Mouse (Mus musculus) kidney, postnatal 4 days (tissue): ENCODE data around the gene Pcca.

Experiments used
- DNase-seq, 2 experiments: peaks; one replicate each; pipeline ENCODE4 v3.0.0; 2021; ENCODE audit warnings: mixed read lengths in 2 of 2

Pcca gene

DNA sequence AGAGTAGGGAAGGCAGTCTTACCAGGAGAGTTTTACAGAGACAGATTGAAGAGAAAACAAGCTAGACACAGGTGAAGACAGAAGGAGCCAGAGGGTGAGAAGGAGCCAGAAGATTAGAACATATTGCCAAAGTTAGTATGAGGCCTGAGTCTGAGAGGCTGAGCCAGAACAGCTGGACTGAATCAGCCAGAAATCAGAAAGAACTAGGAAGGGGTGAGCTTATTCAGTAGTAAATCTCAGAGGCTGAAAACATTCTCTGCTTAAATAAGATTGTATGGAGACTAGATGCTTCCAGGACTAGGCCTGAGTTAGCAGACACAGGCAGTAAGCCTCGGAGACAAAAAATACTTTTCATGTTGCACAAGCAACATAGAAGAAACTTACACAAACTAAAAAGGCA, 325.7 kb downstream of the Pcca start:
- peak in 1 of 2 experiments; percentile 22 for DNase-seq

DNA sequence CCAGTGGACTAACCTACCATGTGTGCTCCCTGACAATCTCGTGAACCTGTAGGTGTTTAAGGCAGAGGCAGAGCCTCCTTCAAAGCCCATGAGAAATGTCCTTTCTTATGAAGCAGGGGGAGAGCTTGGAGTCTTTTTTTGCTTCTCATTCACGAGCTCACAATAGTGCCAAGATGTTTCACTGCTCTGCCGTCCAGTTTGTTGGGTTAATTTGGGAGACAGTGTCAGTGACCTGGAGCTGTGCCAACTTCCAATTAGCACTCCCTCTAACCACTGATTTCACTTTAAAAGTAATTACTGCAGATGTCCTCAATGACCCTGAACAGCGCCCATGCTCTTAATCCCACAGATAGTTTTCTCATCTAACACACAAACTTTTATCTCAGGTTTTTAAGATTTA, 328.5 kb downstream of the Pcca start:
- DNase-seq = peak; percentile 18 to 27

DNA sequence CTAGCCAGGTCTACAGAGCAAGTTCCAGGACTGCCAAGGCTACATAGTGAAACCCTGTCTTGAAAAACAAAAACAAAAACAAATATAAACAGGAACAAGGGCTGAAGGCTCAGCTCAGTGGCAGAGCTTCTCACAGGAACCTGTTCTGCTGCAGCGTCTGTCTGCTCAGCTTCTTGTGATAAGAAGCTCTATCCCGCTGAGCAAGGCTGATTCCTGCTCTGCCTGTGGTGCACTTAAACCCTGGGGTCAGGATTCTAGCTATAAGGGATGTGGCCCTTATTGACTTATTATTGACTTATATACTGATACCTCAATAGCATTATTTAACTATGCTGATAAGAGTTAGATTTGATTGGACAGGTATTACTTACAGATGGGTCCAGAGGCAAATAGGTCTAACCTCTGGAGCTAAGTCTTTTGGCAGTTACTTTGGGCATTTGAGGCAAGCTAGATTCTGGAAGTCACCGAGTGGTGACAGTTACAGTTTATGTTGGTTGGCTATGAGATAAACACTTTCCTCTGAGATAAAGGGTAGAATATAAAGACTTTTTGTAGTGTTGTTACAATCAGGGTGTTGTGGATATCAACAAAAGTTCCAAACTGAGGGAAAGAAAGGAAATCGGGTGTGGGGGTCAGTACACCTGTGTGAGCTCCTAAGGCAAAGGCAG, 331.5 kb downstream of the Pcca start:
- DNase-seq = no peak

DNA sequence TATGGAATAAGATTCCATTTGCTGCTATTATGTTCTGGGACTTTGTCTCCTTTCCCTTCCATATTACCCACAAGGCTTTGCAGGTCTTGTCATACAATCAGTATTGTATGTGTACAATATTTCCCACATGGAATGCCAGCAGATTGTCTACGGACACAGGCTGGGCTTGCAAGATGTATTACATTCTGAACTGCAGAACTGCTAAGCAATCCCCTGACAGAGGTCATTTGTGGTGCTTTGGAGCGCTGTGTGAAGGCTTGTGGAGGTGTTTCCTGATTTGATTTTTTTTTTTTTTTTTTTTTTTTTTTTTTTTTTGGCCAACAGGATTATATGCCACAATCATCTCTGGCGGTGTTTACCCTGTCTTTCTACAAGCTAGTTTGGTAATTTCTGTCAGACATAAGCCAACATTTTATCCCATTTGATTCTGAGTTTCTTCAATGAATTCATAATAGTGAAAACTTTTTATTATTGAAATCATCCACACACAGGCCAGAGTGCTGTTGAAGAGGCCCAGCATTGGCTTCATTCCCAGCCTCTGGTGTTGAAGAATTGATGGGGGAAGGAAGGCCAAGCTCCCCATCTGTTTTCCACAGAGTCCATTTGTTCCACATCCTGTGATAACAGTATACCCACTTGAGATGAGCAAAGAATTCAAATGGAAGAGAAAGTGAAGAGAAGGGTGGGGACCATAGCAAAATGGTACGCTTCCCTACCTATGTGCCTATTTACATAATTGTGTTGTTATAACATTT, 333.6 kb downstream of the Pcca start:
- peak; percentile 33 to 49 for DNase-seq

DNA sequence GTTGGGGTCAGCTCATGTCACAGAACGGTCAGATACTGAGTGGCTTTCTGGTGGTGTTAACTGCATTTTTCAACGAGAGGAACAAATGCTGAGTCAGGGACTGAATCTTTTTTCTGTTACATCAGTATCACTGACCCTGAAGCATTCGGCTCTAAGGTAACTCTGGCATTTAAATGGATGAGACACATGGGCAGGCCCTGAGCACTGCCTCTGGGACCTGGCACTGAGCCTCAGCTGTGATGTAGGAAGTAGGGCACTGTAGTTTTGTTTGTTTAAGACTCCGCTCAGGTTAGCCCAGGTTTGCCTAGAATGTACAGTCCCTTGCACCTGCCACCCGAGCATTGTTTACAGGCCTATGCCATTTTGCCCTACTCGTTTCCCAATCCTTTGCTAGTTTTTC, 335.7 kb downstream of the Pcca start:
- DNase-seq = no peak

DNA sequence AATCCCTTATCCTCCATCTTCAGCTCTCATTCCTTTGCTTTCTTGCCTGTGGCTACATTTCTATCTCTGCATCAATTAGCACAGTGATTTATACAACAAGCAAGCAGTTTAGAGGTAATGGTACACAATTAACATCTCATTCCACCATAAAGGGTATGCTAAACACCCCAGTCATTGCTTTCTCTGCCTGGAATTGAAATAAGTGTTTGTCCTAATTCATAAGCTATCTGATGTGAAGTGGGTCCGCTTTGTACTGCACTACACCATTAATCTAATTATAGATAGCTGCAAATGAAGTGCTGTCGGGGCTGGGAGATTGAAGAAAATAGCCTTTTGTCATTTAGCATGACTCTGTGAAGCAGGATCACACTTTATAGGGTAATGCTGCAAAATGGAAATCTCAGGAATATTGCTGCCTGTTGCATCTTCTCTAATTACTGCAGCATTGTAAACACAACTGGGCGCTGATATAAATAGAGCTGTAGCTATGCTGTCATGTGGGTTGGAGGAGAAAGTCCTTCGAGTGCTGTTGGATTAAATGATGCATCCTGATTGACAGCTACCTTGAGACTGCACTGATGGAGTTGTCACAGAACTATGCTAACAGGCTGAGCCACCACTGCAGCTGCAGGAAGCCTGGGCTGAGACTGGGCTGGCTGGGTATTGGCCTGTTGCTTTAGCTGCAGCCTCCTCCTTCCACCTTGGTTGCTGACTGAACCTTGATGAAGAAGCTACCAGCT, 337.9 kb downstream of the Pcca start:
- no peak for DNase-seq

DNA sequence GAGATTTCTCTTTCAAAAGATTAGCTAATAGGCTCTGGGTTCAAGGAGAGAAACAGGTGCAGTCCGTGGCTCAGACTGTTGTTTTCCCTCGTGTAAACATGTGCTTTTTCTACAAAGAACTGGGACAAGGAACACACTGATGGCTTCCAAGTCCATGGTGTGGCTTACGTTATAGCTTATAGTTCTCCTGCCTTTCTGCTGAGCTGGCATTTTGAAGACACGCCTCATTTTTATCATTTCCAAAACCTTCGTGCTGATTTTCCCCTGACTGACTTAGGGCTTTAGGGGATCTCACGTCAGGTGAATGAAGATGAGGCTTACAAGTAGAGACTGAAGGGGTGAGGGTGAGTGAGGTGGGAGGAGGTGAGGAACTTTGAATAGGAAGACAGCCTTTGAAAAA, 338.5 kb downstream of the Pcca start:
- DNase-seq = no peak

DNA sequence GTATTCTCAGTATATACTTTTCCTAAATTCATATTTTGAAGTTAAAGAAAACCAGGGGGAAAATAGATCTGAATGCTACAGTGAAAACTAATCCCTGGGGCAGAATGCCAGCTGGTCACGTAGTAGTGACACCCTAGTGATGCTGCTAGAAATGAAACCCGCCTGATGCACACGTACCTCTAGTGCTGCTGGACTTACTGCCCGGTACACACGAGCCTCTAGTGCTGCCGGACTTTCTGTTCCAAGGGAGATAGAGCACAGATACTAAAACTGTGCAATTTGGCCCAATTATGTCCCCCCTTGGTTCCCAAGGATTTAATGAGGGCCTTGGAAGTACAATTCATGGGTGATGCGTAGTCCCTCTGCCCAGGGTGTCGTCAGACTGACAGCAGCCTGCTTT, 340.9 kb downstream of the Pcca start:
- DNase-seq = no peak

DNA sequence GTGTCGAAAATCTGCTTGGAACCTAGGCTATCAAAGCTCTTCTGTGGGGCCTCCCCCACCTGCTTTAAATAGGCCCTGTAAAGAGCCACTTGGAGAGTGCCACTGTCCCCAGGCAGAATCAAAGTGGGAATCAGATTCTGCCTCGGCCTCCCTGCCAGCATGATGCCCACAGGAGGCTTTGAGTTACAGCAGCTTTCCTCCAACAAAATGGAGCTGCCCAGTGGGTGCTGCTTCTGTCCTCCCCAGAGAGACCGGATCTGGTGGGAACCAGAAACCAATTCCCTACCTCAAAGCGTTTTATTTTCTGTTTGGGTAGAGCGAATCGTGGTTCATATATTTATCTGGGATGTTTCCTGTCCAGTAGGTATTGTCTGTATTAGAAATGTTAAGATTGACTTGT, 341.5 kb downstream of the Pcca start:
- no peak for DNase-seq

DNA sequence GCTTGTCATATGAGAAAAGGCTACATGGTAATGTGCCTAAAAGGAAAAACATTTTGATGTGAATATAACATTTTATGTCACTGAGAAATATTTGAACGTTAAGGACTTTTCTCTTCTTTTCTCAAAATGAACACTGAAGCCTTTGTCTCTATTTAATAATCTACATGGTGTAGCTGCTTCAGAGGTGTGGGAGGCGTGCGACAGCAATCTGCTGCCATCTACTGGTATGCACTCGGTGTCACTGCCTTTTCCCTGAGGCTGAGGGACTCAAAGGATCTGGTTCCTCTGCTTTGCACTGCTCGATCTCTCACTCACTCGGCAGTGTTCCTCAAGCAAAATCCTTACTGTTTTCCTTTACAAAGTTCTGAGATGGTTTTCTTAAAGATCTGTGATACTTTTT, 342.0 kb downstream of the Pcca start:
- peak; percentile 84 to 86 for DNase-seq

DNA sequence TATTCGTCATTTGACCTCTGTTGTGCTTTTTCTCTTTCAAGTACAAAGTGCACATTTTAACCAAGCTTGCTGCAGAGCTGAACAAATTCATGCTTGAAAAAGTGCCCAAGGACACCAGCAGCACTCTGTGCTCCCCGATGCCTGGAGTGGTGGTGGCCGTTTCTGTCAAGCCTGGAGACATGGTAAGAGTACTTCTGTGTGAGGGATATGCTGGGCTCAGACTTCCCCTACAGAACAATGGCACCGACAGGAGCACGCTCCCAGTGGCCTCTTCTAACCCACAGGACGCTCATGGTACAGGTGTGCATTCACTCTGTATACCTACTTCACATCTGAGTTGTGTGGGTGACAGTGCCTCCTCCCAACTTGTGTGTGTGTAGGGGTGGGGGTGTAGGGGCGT, 342.6 kb downstream of the Pcca start:
- DNase-seq = no peak

DNA sequence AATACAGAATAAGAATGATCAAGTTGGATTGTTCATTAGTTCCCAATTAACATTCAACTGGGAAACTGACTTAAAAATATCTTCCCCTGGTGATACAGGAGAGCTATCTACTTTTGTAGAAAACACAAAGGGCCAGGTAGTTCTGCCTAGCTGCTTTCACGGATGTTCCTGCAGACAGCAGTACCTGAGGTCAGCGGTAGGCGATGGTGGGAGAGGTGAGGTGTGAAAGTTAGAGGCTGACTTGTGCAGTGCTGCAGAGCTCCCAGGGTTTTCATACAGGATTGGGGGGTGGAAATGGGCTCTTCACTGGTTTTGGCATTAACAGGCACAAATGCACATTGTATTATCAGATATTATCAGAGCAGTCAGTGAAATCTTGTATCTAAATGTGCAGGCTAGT, 343.7 kb downstream of the Pcca start:
- DNase-seq = no peak

DNA sequence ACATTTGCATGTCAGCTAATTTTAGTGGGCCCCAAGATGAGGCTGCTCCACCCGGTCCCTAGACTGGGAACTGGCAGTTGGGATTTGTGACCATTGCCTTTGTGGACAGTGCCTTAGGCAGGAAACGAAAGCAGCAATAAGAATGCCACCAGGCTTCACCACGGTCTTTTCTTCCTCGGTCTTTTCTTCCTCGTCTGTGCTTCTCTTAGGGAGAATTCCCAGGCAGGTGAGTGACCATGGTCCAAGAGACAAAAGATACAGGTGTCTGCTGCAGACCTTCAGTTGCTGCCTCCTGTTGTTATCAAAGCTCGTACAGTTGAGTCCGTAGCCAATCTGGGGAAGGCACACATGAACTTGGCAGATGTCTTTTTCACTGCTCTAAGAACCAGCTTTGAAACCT, 346.2 kb downstream of the Pcca start:
- no peak for DNase-seq

DNA sequence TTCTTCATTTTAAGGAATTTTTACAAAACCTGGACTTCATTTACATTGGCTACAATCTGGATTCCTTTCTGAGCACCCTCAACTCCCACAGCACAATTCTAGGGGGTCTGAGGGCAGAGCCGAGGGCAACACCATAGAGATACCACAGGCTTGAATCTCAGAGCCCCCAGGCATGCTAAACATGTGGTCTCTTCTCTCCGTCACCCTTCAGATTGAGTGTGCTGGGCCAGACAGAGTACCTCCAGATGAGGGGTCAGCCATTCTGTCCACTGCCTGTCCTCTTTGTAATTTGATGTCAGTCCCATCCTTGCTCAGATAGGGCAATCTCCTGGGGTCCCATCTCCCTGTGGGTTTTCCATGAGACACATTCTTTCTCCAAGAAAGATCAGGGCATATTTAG, 347.6 kb downstream of the Pcca start:
- DNase-seq = no peak

DNA sequence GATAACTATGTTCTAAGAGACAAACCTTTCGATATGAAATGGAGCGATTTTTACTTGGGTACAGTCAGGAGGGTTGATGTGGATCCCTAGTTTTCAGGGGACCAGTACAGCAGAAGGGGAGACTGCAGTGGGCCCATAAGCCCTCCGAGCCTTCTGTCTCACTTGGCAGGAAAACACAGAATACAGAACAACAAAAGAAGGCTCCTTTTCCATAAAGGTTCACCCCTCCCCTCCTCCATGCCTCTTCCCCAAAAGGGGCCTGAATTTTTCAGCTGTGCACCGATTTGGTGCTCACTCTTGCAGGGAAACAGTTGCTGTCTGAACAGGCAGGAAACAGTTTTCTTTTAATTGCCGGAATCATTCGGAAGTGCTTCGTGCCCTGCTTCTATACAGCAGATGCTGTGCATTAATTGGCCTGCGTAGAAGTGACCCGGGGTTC, 348.1 kb downstream of the Pcca start:
- no peak for DNase-seq

DNA sequence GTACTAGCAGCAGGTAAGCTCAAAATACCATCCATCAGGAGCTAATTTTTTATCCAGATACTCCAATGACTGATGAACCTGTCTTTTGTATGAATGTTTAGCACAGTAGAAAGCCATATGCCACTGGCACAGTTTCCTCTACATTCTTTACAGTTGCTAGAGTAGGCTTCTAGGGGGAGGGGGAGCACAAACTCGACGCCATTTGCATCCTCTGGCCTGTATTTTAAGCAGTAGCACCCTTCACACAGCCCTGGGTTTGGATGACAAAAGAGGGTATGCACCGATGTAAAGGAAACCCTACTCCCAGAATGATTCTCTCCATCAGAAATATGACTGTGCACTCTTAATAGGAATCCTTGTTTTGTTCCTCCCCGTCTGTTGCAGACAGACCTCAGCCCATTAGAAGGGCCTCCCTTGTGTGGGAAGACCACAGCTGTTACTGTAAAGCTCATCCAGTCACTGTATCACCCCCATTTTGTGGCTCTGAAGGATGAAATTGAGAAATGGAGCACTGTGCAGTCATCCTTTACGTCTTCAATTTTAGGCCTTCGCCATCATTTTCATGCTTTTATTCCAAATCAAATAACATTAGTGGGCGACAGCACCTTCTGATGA, 348.8 kb downstream of the Pcca start:
- no peak for DNase-seq

DNA sequence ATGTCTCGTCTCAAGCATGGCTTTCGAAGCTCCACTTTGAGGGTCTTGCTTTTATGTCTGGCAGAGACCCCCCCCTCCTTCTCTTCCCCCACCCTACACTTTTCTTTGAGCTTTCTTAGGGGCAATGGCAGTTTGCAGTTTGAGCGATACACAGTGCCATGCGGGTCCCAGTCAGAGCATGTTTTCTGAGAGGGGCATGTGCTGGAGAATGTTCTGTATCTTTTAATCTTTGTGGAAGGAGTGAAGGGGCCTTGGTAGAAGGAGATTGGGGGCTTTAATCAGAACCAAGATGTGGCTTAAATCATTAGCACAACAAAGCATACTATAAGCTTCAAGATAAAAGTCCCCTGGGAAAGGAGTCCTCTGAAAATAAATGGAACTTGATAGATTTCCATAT, 349.3 kb downstream of the Pcca start:
- no peak for DNase-seq

DNA sequence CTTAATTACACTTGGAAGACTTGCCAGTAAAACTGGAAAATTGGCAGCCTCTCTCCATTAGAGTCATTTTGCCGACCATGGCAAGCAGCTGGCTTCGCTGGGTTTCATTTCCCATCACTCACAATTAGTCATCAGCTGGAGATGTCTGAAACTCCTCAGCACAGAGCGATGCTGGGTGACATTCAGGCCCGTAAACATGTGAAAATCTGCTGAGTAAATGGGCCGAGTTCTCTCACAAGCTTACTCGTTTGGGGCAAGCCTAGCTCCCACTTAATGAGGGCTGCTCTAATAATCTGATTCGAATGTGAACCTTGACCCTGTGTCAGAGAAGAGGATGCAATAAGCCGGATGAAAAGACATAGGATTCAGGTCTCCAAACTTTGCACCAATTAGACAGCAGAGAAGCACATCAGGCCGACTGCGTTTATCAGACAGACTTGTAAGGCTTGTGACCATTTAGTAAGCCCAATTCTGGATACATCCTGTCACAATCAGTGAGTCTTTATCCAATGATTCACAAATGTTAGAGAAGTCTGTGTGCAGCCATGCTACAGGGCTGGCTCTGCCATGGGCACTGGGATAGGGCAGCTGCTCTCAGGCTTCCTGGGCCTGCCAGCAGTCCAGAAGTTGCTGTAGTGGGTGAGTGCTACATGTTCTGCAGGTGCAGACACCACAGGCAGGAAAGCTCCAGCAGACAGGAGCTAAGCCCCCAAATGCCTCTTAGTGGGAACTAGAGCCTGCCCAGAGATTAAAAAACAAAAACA, 349.9 kb downstream of the Pcca start:
- peak; percentile 20 to 35 for DNase-seq

DNA sequence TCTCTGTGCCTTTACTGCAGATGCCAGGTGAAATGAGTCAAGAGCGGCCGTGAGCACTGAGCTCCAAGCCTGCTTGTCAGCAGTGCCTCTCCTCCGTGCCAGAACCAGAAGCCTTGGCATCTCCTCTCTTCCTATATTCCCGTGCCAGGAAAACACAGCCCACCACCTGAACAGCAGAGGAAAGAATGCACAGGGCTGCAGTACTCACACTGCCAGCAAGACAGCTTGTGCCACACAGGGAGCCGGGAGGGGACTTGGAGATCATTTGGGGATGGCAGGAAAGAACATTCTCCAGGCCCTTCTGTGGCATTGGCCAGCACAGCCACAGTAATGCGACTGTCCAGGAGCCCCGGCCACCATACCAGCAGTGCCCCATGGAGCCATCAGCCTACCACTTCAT, 351.8 kb downstream of the Pcca start:
- DNase-seq = no peak

DNA sequence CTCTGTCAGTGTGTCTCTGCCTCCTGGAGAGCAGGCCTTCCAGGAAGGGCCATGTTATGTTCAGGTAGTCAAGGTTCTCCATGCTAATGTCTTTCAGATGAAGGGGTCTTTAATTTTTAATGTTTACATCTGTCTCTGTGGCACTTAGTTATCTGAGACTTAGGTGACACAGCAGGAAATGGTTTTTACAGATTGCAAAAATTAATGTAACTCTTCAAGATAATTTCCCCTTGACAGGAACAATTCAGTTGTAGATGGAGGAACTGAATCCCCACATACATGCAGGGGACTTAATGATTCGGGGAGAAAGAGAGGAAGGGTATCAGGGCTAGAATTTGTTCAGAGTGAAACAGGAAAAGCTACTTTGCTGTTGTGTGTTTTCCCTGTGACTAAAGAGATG, 353.2 kb downstream of the Pcca start:
- DNase-seq = no peak

DNA sequence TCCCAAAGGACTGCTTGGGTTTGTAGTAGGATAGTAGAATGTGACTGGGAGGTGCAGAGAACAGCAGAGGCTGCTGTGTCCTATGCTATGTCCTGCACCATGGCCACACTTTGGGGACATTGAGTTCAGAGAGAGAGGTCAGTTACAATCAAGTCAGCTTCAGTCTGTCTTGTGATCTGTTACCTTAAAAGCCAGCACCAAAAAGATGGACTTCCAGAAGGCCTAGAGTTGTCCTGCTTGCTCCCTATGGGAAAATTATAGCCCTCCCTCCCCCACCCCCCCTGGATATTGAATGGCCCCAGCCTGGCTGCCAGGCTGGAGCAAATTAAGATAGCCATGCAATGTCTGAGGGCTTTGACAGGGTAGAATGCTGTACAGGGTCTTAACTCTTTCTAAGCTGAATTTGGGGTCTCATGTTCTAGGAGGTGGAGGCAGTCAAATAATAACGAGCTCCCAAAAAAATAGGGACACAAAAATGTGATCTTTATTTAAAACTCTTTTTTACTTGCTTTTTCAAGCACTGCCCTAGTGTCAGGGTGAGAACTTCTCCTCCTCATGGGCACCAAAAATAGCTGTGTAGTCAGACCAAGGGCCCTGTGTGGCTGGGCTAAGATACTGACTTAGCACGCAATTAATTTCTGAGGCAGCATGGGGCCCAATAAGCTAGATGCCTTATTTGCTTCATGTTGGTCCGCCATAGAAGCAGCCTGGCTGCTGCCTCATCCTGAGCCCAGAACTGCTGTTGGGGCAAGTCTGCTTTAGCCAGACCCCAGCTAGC, 353.8 kb downstream of the Pcca start:
- no peak for DNase-seq

DNA sequence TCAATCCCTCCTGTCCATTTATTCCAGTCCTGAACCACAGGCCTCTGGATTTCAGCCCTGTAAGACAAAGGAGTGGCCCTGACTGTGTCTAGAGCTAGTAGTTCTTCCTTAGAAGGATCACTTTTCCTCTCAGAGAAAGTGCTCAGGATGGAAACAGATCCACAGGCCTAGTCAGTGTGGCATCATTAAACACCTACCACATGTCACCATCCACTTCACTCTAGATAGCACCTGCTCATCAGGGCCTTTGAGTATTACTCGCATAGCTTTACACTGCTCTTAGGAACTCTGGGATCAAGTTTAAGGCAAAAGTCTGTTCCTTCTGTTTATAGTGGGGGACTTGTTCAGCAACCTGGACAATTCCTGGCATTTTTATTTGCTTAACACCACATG, 354.4 kb downstream of the Pcca start:
- DNase-seq = no peak
